Comparison of ENCODE assay signal across 7 mouse cellular contexts in the genomic region with DNA sequence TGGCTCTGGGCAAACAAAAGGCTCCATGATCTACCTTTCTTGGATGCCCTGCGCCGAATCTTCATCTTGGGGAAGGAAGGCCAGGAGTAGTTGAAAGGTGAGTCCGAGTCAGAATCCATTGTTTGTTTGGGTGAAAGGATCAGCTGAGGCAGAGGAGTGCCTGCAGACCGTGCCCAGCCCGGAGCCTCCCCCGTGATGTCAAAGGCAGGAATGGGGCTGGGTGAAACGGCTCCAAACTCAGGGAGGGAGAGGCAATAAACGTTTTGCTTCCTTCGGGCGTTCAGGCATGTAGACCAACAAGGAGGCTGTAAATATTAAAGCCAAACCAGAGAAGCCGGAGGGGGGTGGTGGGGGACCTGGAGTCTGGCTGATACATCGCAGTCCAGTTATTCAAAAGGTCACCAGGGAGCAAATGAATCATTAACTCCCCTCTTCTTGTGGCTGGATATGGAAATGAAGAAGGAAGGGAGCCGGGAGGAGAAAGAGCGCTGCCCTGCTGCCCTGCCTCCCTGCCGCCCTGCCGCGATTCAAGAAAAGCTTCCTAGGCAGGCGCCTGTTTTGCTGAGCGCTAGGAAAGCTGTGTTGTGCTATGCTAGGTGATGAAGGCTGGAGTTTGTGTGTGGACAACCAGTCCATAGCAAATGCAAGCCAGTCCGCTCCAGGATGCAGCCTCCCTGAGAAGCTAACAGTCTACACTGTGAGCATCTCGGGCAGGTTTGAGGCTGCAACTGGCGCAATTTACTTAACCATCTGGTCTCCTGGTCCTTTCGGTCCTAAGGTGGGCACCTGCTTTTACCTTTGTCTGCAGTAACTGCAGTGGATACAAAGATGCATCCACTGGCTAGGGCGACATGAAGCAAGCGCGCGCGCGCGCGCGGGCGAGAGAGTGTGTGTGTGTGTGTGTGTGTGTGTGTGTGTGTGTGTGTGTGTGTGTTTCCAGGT.
A peak's percentile ranks its signal among the peaks of the same experiment; 100 is the strongest.
DNase-seq lines count a peak whose midpoint lies in the region; ATAC-seq lines count a peak whose summit lies in the region.

No protein-coding gene starts in this region.

- H3K36me3 ChIP-seq in forebrain, embryonic 15.5 days, result no peaks in the 10 kb centered on the region
- no peaks in the 10 kb centered on the region for H3K36me3 ChIP-seq in midbrain, embryonic 14.5 days (ENCODE audit: control insufficient read depth, insufficient read depth, low read length)

- peak overlapping the region; percentile 43 for H3K4me3 ChIP-seq in forebrain, embryonic 15.5 days
- peak overlapping the region; percentile 43 for H3K4me3 ChIP-seq in midbrain, embryonic 14.5 days (replicated peaks; ENCODE audit: low read depth, low read length)

- H3K27ac ChIP-seq in forebrain, embryonic 15.5 days (replicated peaks), result peak overlapping the region; percentile 22
- H3K27ac ChIP-seq in midbrain, embryonic 14.5 days (replicated peaks; ENCODE audit: low read depth, low read length), result peak overlapping the region; percentile 83

- WGBS in forebrain, embryonic 15.5 days, result 2% methylated on average over 33 of the region's 33 CpGs
- 6% methylated on average over 33 of the region's 33 CpGs for WGBS in midbrain, embryonic 14.5 days

- peaks cover 16% of the 10 kb centered on the region for H3K4me1 ChIP-seq in forebrain, embryonic 15.5 days
- peaks cover 5% of the 10 kb centered on the region; the same call in 1 of the 2 replicates for H3K4me1 ChIP-seq in midbrain, embryonic 14.5 days (ENCODE audit: control insufficient read depth, insufficient read depth, low read length)

- peak; percentile 57 for ATAC-seq in forebrain, embryonic 15.5 days (replicated peaks)
- ATAC-seq in midbrain, embryonic 14.5 days (ENCODE audit: low FRiP score, low TSS enrichment), result peak; percentile 44; the same call in 1 of the 2 replicates

- peak; percentile 42 to 66 for DNase-seq in urinary bladder, adult 18-20 months (ENCODE audit: low spot score in 2 of 2)
- DNase-seq in urinary bladder, adult 2 months (ENCODE audit: low spot score), result no peak
- peak; percentile 90 to 94 for DNase-seq in kidney, postnatal 25 days
- DNase-seq in midbrain, embryonic 14.5 days, result peak; percentile 69
- no peak for DNase-seq in layer of hippocampus, adult 8-10 months (ENCODE audit: low spot score in 2 of 2)
- no peak for DNase-seq in spleen, adult 12 weeks (ENCODE audit: low spot score)

- no peaks in the 10 kb centered on the region for H3K9me3 ChIP-seq in forebrain, embryonic 15.5 days
- no peaks in the 10 kb centered on the region for H3K9me3 ChIP-seq in midbrain, embryonic 14.5 days (ENCODE audit: control insufficient read depth, low read length)

- H3K27me3 ChIP-seq in forebrain, embryonic 15.5 days, result no peaks in the 10 kb centered on the region
- no peaks in the 10 kb centered on the region for H3K27me3 ChIP-seq in midbrain, embryonic 14.5 days (ENCODE audit: control insufficient read depth, insufficient read depth, low read length)

- H3K9ac ChIP-seq in forebrain, embryonic 15.5 days (replicated peaks), result peak overlapping the region; percentile 54
- H3K9ac ChIP-seq in midbrain, embryonic 14.5 days (replicated peaks; ENCODE audit: low read length), result peak overlapping the region; percentile 59

- peak overlapping the region; percentile 85 for H3K4me2 ChIP-seq in forebrain, embryonic 15.5 days (replicated peaks)
- peak overlapping the region; percentile 77 for H3K4me2 ChIP-seq in midbrain, embryonic 14.5 days (ENCODE audit: low read length)

Comparison
In these comparisons a context has a peak if more than half of its experiments do, and no peak if none do; other contexts are left out.
1. DNase-seq: peak in urinary bladder, adult 18-20 months (2 of 2), kidney, postnatal 25 days (2 of 2) and midbrain, embryonic 14.5 days (single experiment); none in urinary bladder, adult 2 months (single experiment), layer of hippocampus, adult 8-10 months (0 of 2) and spleen, adult 12 weeks (single experiment).